Mouse (Mus musculus): ENCODE measurements around the gene Olfr314.
"Not testable (repeated sequence)": the region's sequence is repeated elsewhere in the genome, so short reads cannot be mapped to it uniquely, and the experiment has no call there.

The Olfr314 gene

GRCm38 (mm10) chr11:58782480-58783089 lies at the start of gene Olfr314:
TSS of gene Olfr314 (plus strand) at chr11:58782952.
- no peak for DNase-seq

- no peak for DNase-seq
Observed at GRCm38 (mm10) chr11:58733372-58733771, 49.4 kb upstream of the Olfr314 start.

- no peak for DNase-seq
Observed at GRCm38 (mm10) chr11:58738792-58739262, 43.9 kb upstream of the Olfr314 start, which contains the start of gene Olfr317. TSS of gene Olfr317 (minus strand) at chr11:58739212.

GRCm38 (mm10) chr11:58751096-58751495 lies 31.7 kb upstream of the Olfr314 start:
- DNase-seq = not testable (repeated sequence)

- DNase-seq = no peak
Observed at GRCm38 (mm10) chr11:58752434-58752833, 30.3 kb upstream of the Olfr314 start, which contains the start of gene Olfr316. TSS of gene Olfr316 (plus strand) at chr11:58752734.

GRCm38 (mm10) chr11:58772888-58773287 lies 9.9 kb upstream of the Olfr314 start, which contains the start of gene Olfr315:
TSS of gene Olfr315 (plus strand) at chr11:58773188.
- DNase-seq = no peak

GRCm38 (mm10) chr11:58784182-58784581 lies 1.4 kb downstream of the Olfr314 start:
- no peak for DNase-seq

- no peak for DNase-seq
Observed at GRCm38 (mm10) chr11:58787651-58788050, 4.9 kb downstream of the Olfr314 start.

- no peak for DNase-seq
Observed at GRCm38 (mm10) chr11:58788346-58788745, 5.6 kb downstream of the Olfr314 start.

- no peak for DNase-seq
Observed at GRCm38 (mm10) chr11:58789532-58789931, 6.8 kb downstream of the Olfr314 start.

GRCm38 (mm10) chr11:58790053-58790452 lies 7.3 kb downstream of the Olfr314 start:
- no peak for DNase-seq

- DNase-seq = no peak
Observed at GRCm38 (mm10) chr11:58790646-58791045, 7.9 kb downstream of the Olfr314 start.

- no peak for DNase-seq
Observed at GRCm38 (mm10) chr11:58795856-58796255, 13.1 kb downstream of the Olfr314 start.

- no peak for DNase-seq
Observed at GRCm38 (mm10) chr11:58796850-58797249, 14.1 kb downstream of the Olfr314 start.

GRCm38 (mm10) chr11:58799747-58800146 lies 17.0 kb downstream of the Olfr314 start:
- DNase-seq = no peak

GRCm38 (mm10) chr11:58801558-58802228 lies 18.9 kb downstream of the Olfr314 start, which contains the start of gene Fam183b:
TSS of gene Fam183b (minus strand) at chr11:58801960.
- DNase-seq = no peak

GRCm38 (mm10) chr11:58803871-58804270 lies 21.1 kb downstream of the Olfr314 start:
- no peak for DNase-seq

GRCm38 (mm10) chr11:58804393-58804792 lies 21.6 kb downstream of the Olfr314 start:
- no peak for DNase-seq

- no peak for DNase-seq
Observed at GRCm38 (mm10) chr11:58812001-58812400, 29.2 kb downstream of the Olfr314 start.

GRCm38 (mm10) chr11:58814700-58815099 lies 31.9 kb downstream of the Olfr314 start, which contains the start of gene Olfr313:
TSS of gene Olfr313 (plus strand) at chr11:58815000.
- DNase-seq = not testable (repeated sequence)

- DNase-seq = no peak
Observed at GRCm38 (mm10) chr11:58815676-58816075, 32.9 kb downstream of the Olfr314 start.

- not testable (repeated sequence) for DNase-seq
Observed at GRCm38 (mm10) chr11:58828937-58829336, 46.2 kb downstream of the Olfr314 start, which contains the start of gene Olfr312. TSS of gene Olfr312 (plus strand) at chr11:58829237.

GRCm38 (mm10) chr11:58829764-58830163 lies 47.0 kb downstream of the Olfr314 start:
- DNase-seq = no peak

- DNase-seq = not testable (repeated sequence)
Observed at GRCm38 (mm10) chr11:58832541-58832940, 49.8 kb downstream of the Olfr314 start.

All from kidney, adult 11 months (tissue).